Mouse (Mus musculus) olfactory bulb, adult 2 months (tissue): ENCODE results near the gene Tspan5.

ENCODE experiments used
- CTCF ChIP-seq: fragments of 200-500 bp; IDR thresholded peaks from 2 replicates; pipeline ENCODE4 v1.5.1; 2012; ENCODE audit warnings: low read depth, mild to moderate bottlenecking, low read length, moderate library complexity; ENCODE audit not compliant: insufficient read depth
- POLR2A ChIP-seq: fragments of 200-500 bp; IDR thresholded peaks from 2 replicates; pipeline ENCODE4 v1.6.1; 2012; ENCODE audit warnings: mild to moderate bottlenecking, low read depth, low read length, moderate library complexity; ENCODE audit not compliant: insufficient read depth

DNA sequence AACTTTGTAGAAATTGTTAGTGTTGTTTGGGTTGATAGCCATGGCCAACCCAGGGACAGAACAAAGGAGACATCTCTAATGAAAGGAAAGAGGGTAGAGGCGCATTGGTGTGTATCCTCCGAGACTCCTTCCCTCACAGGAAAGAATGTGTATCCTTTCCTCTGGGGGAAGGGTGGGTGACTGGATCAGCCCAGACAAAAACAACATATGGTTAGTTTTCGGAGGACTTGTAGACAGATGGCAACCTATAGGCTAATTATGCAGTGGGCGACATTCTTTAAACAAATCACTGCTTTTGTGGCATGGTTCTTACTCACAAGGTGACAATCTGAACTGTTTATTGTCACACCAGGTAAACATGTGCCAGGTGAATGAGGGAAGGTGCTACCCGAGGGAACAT is 72.5 kb downstream of the Tspan5 start:
- TF ChIP-seq CTCF (no peak), POLR2A (no peak)
